In genomic region chr5:102213145-102213544, GRCm38 (mm10) we compare ENCODE assay signal across 8 mouse cellular contexts.
A peak's percentile ranks its signal among the peaks of the same experiment; 100 is the strongest.
DNase-seq lines count a peak whose midpoint lies in the region; ATAC-seq and TF ChIP-seq lines count a peak whose summit lies in the region.

No protein-coding gene starts in this region.

- 68% methylated on average over 6 of the region's 6 CpGs for WGBS in cerebellum, adult 2 months

- TF ChIP-seq POLR2A in cerebellum, adult 2 months (IDR thresholded peaks at IDR 0.05; ENCODE audit: borderline replicate concordance, insufficient read depth, low read length) = no peak

- DNase-seq in cerebellum, adult 2 months = peak; percentile 18 to 41
- peak; percentile 15 for DNase-seq in ovary, postnatal 14 days (ENCODE audit: low spot score)
- no peak for DNase-seq in ovary, postnatal 10 days (ENCODE audit: low spot score)
- DNase-seq in cerebellum, postnatal 36 days = peak; percentile 25 to 36
- peak; percentile 16 for DNase-seq in kidney, postnatal 14 days
- peak; percentile 42 for DNase-seq in lung, postnatal 14 days

- no peaks in the 10 kb centered on the region for H3K27me3 ChIP-seq in cerebellum, adult 2 months (ENCODE audit: control insufficient read depth, insufficient read depth, low read length)

- no peak overlapping the region for H3K4me3 ChIP-seq in cerebellum, adult 2 months (replicated peaks; ENCODE audit: insufficient read depth, low read depth, low read length)

- H3K27ac ChIP-seq in cerebellum, adult 2 months (ENCODE audit: insufficient read depth, low read length) = no peak overlapping the region

- ATAC-seq in cerebellum, adult (ENCODE audit: insufficient number of reproducible peaks, low FRiP score, low TSS enrichment) = no peak
- ATAC-seq in CD4-positive, CD25-positive, alpha-beta regulatory T cell, adult 4 months = no peak

- no peaks in the 10 kb centered on the region for H3K4me1 ChIP-seq in cerebellum, adult 2 months (ENCODE audit: control insufficient read depth, insufficient read depth, low read length)

- peak; percentile 14; the same call in 1 of the 2 replicates for TF ChIP-seq CTCF in cerebellum, adult 2 months (IDR thresholded peaks at IDR 0.05; ENCODE audit: borderline replicate concordance, insufficient read depth, low read depth, low read length)
